Mouse (Mus musculus) hindbrain, embryonic 16.5 days (tissue): ENCODE measurements around the gene Ccdc82. TPM values are rescaled to one million over a fixed set of nuclear protein-coding genes. Genes with fewer than 3 reads are reported as not detected.
A peak's percentile ranks its signal among the peaks of the same experiment; 100 is the strongest.

Source experiments
- ATAC-seq: fragments of 200-750 bp; cut with Nextera tagmentation; 2 replicates; pipeline ENCODE4 v1.8.0; 2017; ENCODE audit warnings: moderate TSS enrichment, moderate library complexity
- H3K27ac ChIP-seq: fragments of 300-500 bp; sonication (generic); 2 replicates; pipeline ENCODE4 v1.5.1; 2014; ENCODE audit warnings: low read depth, mild to moderate bottlenecking, control low read depth, low read length, moderate library complexity
- H3K27me3 ChIP-seq: fragments of 300-500 bp; sonication (generic); replicated peaks from 2 replicates; pipeline ENCODE4 v1.6.1; 2014; ENCODE audit warnings: low read length; ENCODE audit not compliant: control insufficient read depth, insufficient read depth
- H3K36me3 ChIP-seq: fragments of 300-500 bp; sonication (generic); 2 replicates; pipeline ENCODE4 v1.6.1; 2014; ENCODE audit warnings: mild to moderate bottlenecking, low read length, moderate library complexity, mixed read lengths; ENCODE audit not compliant: control insufficient read depth, insufficient read depth
- H3K4me1 ChIP-seq: fragments of 300-500 bp; sonication (generic); 2 replicates; pipeline ENCODE4 v1.6.1; 2014; ENCODE audit warnings: low read depth, low read length; ENCODE audit not compliant: control insufficient read depth, insufficient read depth
- H3K4me2 ChIP-seq: fragments of 300-500 bp; sonication (generic); 2 replicates; pipeline ENCODE4 v1.6.1; 2014; ENCODE audit warnings: mild to moderate bottlenecking, low read length, control low read depth, moderate library complexity
- H3K4me3 ChIP-seq: fragments of 300-500 bp; sonication (generic); 2 replicates; pipeline ENCODE4 v1.5.1; 2014; ENCODE audit warnings: mild to moderate bottlenecking, low read length, control low read depth, moderate library complexity
- H3K9ac ChIP-seq: fragments of 300-500 bp; sonication (generic); 2 replicates; pipeline ENCODE4 v1.6.1; 2014; ENCODE audit warnings: low read depth, mild to moderate bottlenecking, control low read depth, low read length, moderate library complexity
- H3K9me3 ChIP-seq: fragments of 300-500 bp; sonication (generic); 2 replicates; pipeline ENCODE4 v1.6.1; 2014; ENCODE audit warnings: mild to moderate bottlenecking, low read length, moderate library complexity; ENCODE audit not compliant: control insufficient read depth
- WGBS: fragments of 180-500 bp; shearing (Covaris S2); extraction: QIAGEN DNeasy Blood & Tissue Kit; methylation state at CpG from one replicate; pipeline ENCODE4 v1.1.7; 2014; 5-methylcytosine and 5-hydroxymethylcytosine counted together
- polyA plus RNA-seq: library from polyadenylated mRNA; unstranded; fragments of >200 nt; fragmentation: Nextera tagmentation; extraction: Ambion mirVana; gene quantifications from 2 replicates; pipeline ENCODE4 v1.2.1, GENCODE M21; 2015

Ccdc82 gene
- polyA plus RNA-seq, 1 experiment from 2014 or later: 13.2 TPM

GRCm38 (mm10) chr9:13303976-13304375 lies 57.2 kb downstream of the Ccdc82 start:
- Histone ChIP-seq H3K4me3 (no peak overlapping the region), H3K4me1 (peaks cover 55% of the 10 kb centered on the region), H3K27ac (peak overlapping the region; percentile 31; the same call in 1 of the 2 replicates), H3K9me3 (no peaks in the 10 kb centered on the region), H3K36me3 (no peaks in the 10 kb centered on the region), H3K9ac (no peak overlapping the region), H3K4me2 (no peak overlapping the region), H3K27me3 (no peaks in the 10 kb centered on the region)
- ATAC-seq: 0 out of 2 replicates have a peak, but pooled peaks have one; percentile 19
- 26% methylated on average over 6 of the region's 6 CpGs for WGBS

GRCm38 (mm10) chr9:13306471-13306870 lies 59.7 kb downstream of the Ccdc82 start:
- Histone ChIP-seq H3K9ac (no peak overlapping the region), H3K27ac (no peak overlapping the region), H3K27me3 (no peaks in the 10 kb centered on the region), H3K9me3 (no peaks in the 10 kb centered on the region), H3K4me3 (no peak overlapping the region), H3K36me3 (no peaks in the 10 kb centered on the region), H3K4me1 (peaks cover 41% of the 10 kb centered on the region), H3K4me2 (no peak overlapping the region)
- ATAC-seq: no peak
- 91% methylated on average over 3 of the region's 3 CpGs for WGBS

DNA sequence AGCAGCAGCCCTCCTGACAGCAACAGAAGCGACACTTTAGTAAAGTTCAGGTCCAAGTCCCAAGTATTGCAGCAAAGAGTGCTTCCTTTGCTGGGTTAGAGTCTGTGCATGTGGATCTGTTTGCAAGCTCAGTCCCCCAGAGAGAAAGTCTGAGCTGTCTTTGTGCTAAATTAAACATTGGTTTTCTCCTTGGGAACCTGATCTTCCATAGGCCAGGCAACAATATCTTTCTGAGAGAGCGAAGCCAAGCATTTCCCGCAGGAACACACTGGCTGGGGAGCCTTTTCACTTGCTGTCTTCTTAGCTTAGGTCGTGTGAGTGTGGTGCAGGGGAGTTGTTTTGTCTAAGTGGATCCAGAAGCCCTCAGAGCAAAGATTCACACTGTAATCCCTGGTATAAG lies 60.5 kb downstream of the Ccdc82 start:
- H3K9ac ChIP-seq: no peak overlapping the region
- no peak overlapping the region for H3K4me2 ChIP-seq
- no peaks in the 10 kb centered on the region for H3K27me3 ChIP-seq
- no peak for ATAC-seq
- H3K4me3 ChIP-seq: no peak overlapping the region
- no peaks in the 10 kb centered on the region for H3K36me3 ChIP-seq
- H3K9me3 ChIP-seq: no peaks in the 10 kb centered on the region
- 29% methylated on average over 4 of the region's 4 CpGs for WGBS
- peaks cover 34% of the 10 kb centered on the region for H3K4me1 ChIP-seq
- H3K27ac ChIP-seq: no peak overlapping the region

GRCm38 (mm10) chr9:13308718-13309117 lies 62.0 kb downstream of the Ccdc82 start:
- H3K4me2 ChIP-seq: no peak overlapping the region
- H3K36me3 ChIP-seq: no peaks in the 10 kb centered on the region
- ATAC-seq: no peak
- no peak overlapping the region for H3K9ac ChIP-seq
- no peaks in the 10 kb centered on the region for H3K27me3 ChIP-seq
- H3K4me3 ChIP-seq: no peak overlapping the region
- H3K4me1 ChIP-seq: peaks cover 25% of the 10 kb centered on the region
- 53% methylated on average over 8 of the region's 8 CpGs for WGBS
- no peaks in the 10 kb centered on the region for H3K9me3 ChIP-seq
- no peak overlapping the region for H3K27ac ChIP-seq

- 45% methylated on average over 7 of the region's 7 CpGs for WGBS
- no peak for ATAC-seq
- H3K9ac ChIP-seq: no peak overlapping the region
- H3K9me3 ChIP-seq: no peaks in the 10 kb centered on the region
- no peak overlapping the region for H3K4me3 ChIP-seq
- no peaks in the 10 kb centered on the region for H3K36me3 ChIP-seq
- H3K4me2 ChIP-seq: no peak overlapping the region
- no peaks in the 10 kb centered on the region for H3K27me3 ChIP-seq
- no peak overlapping the region for H3K27ac ChIP-seq
- peaks cover 20% of the 10 kb centered on the region for H3K4me1 ChIP-seq
Observed at GRCm38 (mm10) chr9:13309807-13310206, 63.1 kb downstream of the Ccdc82 start.

DNA sequence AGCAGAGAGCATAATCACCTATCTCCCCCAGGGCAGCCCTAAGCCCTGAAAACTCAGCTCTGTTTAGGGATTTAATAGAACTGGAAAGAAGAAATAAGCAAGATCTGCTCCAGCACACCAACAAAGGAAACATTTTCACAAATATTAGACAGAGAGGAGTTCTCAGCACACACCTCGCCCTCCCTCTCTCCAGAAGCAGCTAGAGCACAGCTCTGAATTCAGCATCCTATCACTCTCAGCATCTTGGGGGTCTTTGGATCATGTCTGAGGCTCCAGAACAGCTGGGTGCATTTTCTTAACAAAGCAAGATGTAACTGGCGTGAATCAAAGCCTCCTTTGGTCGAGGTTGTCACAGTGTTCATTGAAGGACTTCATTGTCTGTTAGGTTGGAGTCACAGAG lies 63.5 kb downstream of the Ccdc82 start:
- no peak overlapping the region for H3K27ac ChIP-seq
- ATAC-seq: no peak
- no peaks in the 10 kb centered on the region for H3K36me3 ChIP-seq
- WGBS: 21% methylated on average over 3 of the region's 3 CpGs
- H3K9ac ChIP-seq: no peak overlapping the region
- H3K4me2 ChIP-seq: no peak overlapping the region
- H3K9me3 ChIP-seq: no peaks in the 10 kb centered on the region
- peaks cover 20% of the 10 kb centered on the region for H3K4me1 ChIP-seq
- no peaks in the 10 kb centered on the region for H3K27me3 ChIP-seq
- no peak overlapping the region for H3K4me3 ChIP-seq

- Histone ChIP-seq H3K9me3 (no peaks in the 10 kb centered on the region), H3K27me3 (no peaks in the 10 kb centered on the region), H3K4me3 (no peak overlapping the region), H3K36me3 (no peaks in the 10 kb centered on the region), H3K4me2 (no peak overlapping the region), H3K4me1 (peaks cover 20% of the 10 kb centered on the region), H3K27ac (no peak overlapping the region), H3K9ac (no peak overlapping the region)
- WGBS: 18% methylated on average over 2 of the region's 2 CpGs
- no peak for ATAC-seq
Observed at GRCm38 (mm10) chr9:13311094-13311493, 64.3 kb downstream of the Ccdc82 start.

DNA sequence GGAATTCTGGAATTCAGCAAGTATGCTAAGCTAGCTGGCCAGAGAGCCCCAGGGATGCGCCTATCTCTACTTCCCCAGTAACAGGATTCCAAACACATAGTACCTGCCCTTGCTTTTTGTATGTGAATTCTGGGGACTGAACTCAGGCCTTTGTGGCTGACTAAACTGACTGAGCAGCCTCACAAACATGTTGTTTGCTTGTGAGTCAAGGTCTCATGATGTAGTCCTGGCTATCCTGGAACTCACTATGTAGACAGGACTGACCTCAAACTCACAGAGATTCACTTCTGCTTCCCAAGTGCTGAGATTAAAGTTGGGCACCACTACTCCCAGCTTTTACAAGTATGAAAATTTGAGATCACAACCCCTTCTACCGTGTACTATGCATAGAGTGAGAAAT lies 67.2 kb downstream of the Ccdc82 start:
- Histone ChIP-seq H3K9me3 (no peaks in the 10 kb centered on the region), H3K4me3 (no peak overlapping the region), H3K36me3 (no peaks in the 10 kb centered on the region), H3K4me1 (peaks cover 6% of the 10 kb centered on the region), H3K9ac (no peak overlapping the region), H3K27ac (no peak overlapping the region), H3K27me3 (no peaks in the 10 kb centered on the region), H3K4me2 (no peak overlapping the region)
- no peak for ATAC-seq
- WGBS: 93% methylated on average over 2 of the region's 2 CpGs

DNA sequence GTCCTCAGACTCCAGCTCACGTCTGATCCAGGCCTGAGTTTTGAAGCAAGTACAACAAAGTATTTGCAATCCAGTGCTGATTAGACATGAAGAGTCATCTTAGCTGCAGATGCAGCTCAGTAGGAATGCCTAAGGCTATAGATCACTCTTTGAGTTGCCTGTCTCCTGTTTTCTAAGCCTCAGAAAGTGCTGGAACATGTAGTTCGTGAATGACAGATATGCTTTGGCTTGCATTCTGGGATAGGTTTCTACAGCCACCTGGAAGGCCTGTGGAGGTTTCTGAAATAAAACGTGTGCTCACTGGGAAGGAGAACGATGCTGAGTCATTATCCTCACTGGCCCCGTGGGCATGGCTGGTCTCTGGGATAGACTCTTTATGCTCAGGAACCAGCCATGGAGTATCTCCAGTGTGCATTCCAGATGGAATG lies 67.8 kb downstream of the Ccdc82 start:
- no peak overlapping the region for H3K9ac ChIP-seq
- no peak overlapping the region for H3K4me3 ChIP-seq
- no peaks in the 10 kb centered on the region for H3K36me3 ChIP-seq
- H3K4me2 ChIP-seq: no peak overlapping the region
- peaks cover 6% of the 10 kb centered on the region for H3K4me1 ChIP-seq
- no peaks in the 10 kb centered on the region for H3K27me3 ChIP-seq
- H3K27ac ChIP-seq: no peak overlapping the region
- ATAC-seq: no peak
- 71% methylated on average over 5 of the region's 5 CpGs for WGBS
- H3K9me3 ChIP-seq: no peaks in the 10 kb centered on the region

- Histone ChIP-seq H3K9ac (no peak overlapping the region), H3K4me1 (no peaks in the 10 kb centered on the region), H3K27me3 (no peaks in the 10 kb centered on the region), H3K27ac (no peak overlapping the region), H3K36me3 (no peaks in the 10 kb centered on the region), H3K4me3 (no peak overlapping the region), H3K4me2 (no peak overlapping the region), H3K9me3 (no peaks in the 10 kb centered on the region)
- no peak for ATAC-seq
- 84% methylated on average over 5 of the region's 5 CpGs for WGBS
Observed at GRCm38 (mm10) chr9:13315393-13315792, 68.6 kb downstream of the Ccdc82 start.
